Mouse (Mus musculus) cerebellum, adult 9-11 months (tissue): ENCODE measurements around the gene Gpr82.

Source experiments
- DNase-seq: peaks from one replicate; pipeline ENCODE4 v3.0.0; 2022

Gene Gpr82

GRCm38 (mm10) chrX:13661063-13661462 is at the start of gene Gpr82:
Gene Gpr82 (plus strand): TSS chrX:13661363.
- DNase-seq: no peak

DNA sequence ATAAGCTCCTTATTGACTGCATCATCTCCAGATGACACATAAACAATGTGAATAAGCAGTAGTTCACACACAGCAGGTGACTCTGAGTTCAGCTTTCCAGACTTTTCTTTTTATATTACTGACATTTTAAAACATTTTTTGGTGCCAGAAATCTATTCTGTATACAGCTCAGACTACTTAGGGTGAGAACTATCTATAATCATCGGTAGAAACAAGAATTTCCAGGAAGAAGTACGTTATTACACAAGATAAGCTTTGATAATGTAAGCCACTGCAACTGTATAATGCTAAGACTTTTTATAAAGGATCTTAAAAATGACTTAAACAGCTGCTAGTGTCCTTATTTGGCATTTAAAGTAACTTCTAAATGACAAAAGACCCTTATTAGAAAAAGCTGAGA is 49.0 kb upstream of the Gpr82 start:
- DNase-seq: no peak

DNA sequence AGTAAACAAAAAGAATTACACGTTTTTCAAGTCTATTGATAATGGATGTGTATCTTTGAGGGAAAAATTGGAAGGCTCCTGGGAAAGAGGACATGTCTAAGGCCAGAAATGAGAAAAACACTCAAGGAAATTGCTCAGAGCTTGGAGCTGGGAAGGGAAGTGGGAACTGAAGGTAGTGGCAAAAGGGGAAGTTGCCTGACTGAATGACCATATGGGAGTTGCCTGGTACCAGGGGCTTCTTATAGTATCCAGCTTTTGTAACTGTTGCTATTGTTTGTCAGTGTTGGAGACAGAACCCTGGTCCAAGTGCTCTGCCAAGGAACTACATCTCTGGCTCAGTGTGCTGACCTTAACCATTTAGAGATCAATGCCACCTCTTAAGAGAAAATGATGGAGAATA is 44.4 kb upstream of the Gpr82 start:
- DNase-seq: no peak

GRCm38 (mm10) chrX:13617294-13617693 is 43.9 kb upstream of the Gpr82 start:
- DNase-seq: no peak

DNA sequence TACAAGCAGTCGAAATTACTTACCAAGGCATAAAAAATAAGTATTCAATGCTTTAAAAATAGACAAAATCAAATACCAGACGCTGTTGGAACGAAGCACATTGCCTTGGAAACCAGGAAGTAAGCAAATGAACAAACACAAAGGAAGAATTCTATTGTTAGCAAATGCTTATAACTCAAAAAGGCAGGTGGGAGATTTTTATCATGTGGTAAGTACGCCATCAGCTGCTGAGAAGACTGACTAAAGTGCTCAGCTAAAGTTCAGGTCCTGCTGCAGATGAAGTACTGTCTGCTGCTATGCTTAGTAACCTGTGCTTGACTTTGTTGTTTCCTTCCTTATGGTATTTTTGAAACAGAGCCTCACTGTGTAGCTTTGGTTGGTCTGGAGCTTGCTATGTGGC is 42.7 kb upstream of the Gpr82 start:
- DNase-seq: no peak

- no peak for DNase-seq
Measured at GRCm38 (mm10) chrX:13621473-13621872, 39.7 kb upstream of the Gpr82 start.

DNA sequence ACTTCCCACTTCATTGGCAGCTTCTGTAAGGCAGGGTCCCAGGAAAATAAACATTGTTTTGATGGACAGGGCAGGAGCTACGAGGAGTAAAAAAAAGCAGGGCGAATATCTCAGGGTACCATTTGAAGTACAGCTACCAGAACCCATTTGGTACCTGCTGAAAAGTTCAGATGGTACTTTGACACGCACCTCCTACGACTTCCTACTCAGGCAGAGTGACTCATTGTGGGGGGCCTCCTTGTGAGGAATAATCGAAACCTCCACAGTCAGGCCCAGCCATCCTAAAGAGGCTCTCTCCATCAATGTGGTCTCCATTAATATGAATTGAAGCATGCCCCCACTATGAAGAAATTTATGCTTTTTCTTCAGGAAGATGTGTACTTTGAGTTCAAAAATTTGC is 38.5 kb upstream of the Gpr82 start:
- no peak for DNase-seq

GRCm38 (mm10) chrX:13631599-13632283 is 29.4 kb upstream of the Gpr82 start, which contains the start of gene Gpr34:
Gene Gpr34 (plus strand): TSS chrX:13632089.
- no peak for DNase-seq

DNA sequence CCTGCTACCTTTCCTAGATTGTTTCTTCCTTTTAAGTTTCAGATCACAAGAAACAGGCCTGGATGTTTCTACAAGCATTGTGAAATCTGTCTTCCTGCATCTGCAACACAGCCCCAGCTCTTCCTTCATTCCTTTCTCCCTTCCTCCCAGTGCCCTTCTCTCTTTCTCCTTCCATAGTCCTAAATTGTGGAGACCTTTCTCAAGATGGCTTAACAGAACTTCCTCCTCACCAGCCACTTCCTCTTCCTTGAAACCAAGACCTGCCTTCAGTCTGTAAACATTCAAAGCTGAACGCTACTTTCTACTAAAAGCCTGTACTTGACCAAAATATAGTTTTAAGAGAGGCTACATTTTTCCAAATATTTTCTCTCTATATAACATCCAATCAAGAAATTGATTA is 24.8 kb upstream of the Gpr82 start:
- DNase-seq: no peak

DNA sequence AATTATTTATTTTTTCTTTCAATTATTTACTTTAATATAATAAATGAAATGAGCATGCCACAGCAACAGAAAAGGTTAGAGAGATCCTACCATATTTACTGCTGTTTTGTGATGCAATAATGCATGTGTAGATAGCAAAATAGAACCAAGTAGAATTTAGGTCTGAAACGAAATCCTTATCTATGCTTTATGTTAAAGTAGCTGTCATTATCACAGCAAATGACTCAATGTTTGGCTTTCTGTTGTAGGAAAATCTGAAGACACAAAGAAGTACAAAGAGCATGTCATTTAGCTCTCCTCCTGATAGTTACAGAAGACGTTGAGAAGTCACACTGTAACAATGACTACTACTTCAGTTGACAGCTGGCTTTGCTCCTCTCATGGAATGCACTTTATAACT is 22.3 kb upstream of the Gpr82 start:
- no peak for DNase-seq

DNA sequence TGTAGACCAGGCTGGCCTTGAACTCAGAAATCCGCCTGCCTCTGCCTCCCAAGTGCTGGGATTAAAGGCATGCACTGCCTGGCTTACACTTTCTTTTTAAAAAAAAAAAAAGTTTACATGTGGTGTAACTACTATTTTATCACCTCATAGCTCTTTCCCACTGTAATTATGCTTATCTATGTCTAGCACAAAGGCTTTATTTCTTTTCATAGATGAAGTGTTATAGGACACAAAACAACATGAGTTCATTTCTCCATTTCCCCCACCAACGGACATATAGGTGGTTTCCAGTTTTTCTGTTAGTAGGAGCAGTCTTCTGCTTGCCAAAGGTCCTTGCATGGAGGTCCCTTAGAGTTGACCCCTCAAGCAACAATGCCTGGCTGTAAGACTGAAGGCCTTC is 9.3 kb upstream of the Gpr82 start:
- no peak for DNase-seq

GRCm38 (mm10) chrX:13652291-13652690 is 8.9 kb upstream of the Gpr82 start:
- DNase-seq: no peak

DNA sequence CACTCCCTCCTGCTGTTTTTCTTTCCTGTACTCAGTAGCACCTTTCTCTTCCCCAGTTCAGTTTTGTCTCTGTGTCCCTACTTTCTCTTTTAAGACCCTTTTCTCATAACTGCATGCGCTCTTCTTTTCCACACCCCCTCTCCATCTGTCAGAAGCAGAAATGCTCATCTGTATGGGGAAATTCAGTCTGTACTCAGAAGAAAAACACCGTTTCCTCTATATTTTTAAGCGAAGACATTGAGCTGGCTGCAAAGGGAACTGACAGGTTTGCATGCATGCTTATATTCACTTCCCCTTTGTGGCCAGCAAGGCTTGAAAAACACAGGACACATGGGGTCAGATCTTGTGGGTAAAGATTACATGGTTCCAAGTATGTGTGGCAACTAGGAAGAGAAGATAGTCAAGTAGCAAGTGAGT is 6.2 kb upstream of the Gpr82 start:
- DNase-seq: no peak

- no peak for DNase-seq
Measured at GRCm38 (mm10) chrX:13655906-13656305, 5.3 kb upstream of the Gpr82 start.

DNA sequence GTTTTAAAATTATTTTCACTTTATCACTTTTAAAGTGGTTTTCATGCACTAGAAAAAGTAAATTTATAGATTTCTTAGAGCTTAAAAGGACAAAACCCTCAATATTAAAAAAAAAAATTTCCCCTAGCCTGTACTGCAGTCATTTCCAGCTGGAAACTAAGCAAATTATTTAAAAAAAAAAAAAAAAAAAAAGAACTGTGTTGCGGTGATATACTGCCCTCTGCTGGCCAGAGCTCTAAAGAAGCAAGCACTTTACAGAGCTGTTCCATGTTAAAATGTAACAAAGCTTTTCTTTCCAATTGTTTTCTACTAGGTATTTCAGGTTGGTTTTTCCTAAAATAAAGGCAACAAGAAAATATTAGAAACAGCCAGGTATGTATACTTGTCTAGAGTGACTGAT is 4.4 kb upstream of the Gpr82 start:
- DNase-seq: peak; percentile 20

- DNase-seq: no peak
Measured at GRCm38 (mm10) chrX:13658616-13659140, 2.5 kb upstream of the Gpr82 start.

GRCm38 (mm10) chrX:13659201-13659890 is 1.8 kb upstream of the Gpr82 start:
- no peak for DNase-seq

DNA sequence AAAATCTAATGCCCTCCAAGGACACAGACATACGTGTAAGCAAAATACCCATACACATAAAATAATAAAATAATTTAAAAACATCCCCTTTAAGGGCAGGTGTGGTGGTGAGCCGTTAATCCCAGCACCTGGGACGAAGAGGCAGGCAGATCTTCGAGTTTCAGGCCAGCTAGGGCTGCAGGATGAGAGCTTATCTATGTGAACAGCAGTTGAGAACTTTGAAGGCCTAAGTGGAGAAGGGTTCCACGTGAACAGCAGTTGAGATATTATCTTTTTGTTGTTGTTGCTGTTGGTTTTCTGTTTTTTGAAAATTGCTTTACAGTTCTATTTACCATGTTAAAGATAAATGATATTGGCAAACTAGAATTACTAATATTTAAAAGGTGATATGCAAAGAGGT is 7.7 kb downstream of the Gpr82 start:
- DNase-seq: no peak

GRCm38 (mm10) chrX:13670342-13670741 is 9.2 kb downstream of the Gpr82 start:
- no peak for DNase-seq

DNA sequence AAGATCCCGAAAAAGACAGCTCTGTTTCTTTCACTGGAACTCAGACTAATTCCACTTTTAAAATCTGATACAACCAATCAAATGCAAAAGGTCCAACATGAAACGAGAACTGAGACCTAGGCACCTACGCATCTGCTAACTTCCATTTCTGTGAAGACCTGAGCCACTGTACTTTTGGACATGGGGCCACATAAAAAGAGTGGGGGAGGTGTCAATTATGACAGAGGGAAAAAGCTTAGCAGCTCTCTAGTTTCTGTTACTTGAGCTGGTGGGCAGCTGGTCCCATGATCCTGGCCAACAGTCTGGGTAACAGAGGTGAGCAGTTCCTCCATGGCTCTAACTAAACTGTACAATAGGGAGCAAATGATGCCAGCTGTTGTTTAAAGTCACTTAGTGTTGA is 11.8 kb downstream of the Gpr82 start:
- DNase-seq: no peak

- DNase-seq: no peak
Measured at GRCm38 (mm10) chrX:13681748-13682147, 20.6 kb downstream of the Gpr82 start.

DNA sequence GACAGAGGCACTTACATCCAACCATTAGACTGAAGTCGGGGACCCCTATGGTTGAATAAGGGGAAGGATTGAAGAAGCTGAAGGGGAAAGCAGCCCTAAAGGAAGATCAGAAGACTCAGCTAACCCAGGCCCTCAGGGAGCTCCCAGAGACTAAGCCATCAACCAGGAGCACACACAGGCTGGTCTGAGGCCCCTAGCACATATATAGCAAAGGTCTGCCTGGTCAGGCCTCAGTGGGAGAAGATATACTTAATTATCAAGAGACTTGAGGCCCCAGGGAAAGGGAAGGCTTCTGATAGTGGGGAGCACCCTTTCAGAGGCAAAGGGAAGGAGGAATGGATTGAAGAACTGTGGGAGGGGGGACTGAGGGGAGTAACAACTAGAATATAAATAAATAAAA is 25.4 kb downstream of the Gpr82 start:
- no peak for DNase-seq

DNA sequence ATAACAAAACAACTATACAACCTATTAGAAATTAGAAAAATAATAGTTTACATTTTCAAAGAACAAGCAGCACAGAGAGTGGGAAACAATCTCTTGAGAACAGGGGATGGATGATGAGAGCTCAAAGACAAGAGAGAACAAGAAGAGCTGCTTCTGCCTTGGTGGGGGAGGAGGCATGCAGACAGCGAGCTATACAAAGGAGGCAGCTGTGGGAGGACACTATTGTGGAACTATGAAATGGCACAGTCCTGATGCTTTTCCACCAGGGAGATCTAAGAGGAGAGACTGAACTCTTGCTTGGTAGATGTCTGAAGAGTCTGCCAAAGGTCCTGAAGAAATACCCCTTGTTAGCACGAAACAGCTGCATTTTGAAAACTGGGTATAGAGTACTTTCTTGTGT is 27.2 kb downstream of the Gpr82 start:
- DNase-seq: no peak

DNA sequence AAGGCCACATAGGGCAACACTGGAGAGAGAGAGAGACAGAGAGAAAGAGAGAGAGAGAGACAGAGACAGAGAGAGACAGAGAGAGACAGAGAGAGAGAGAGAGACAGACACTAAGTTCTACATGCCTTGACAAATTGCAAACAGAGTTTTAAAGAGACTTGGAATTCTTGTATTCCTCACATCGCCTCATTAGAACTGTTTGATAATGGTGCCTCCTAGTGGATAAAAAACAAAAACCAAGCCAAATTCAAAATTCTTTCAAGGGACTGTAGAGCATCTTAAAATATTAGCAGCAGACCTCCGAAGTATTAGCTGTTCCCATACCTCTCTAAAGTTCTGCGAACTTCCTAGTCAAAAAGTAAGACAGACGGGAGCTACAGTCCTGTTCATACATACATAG is 30.7 kb downstream of the Gpr82 start:
- DNase-seq: no peak

DNA sequence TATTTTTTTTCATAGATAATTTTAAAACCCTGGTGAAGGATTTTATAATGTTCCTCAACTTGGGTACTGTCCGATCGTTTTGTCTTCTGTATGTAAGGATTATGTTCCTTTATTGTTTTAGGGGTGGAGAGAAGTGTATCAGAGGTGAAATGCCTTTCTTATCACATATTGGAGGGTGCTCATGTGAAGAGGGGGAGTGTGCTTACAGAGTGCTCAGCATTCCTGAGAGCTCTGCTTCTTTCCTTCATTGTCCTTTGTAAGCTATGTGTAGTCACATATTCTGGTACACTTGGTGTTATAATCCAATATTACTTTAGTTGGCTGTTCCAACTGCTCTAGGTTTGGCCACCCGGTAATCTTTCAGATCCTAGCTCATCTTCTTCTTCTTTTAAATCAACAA is 39.5 kb downstream of the Gpr82 start:
- DNase-seq: no peak
